Mouse (Mus musculus): Measurements from ENCODE around the gene Lix1l.
"Not testable (repeated sequence)": the region's sequence is repeated elsewhere in the genome, so short reads cannot be mapped to it uniquely, and the experiment has no call there.

Gene Lix1l

GRCm38 (mm10) chr3:96629729-96630600 is 29.0 kb downstream of the Lix1l start, which contains the start of gene Rbm8a:
Rbm8a (plus strand) TSS chr3:96629933.
- DNase-seq (ENCODE audit: low spot score in 2 of 2) = peak; percentile 85 to 93

- DNase-seq (ENCODE audit: low spot score in 2 of 2) = no peak
Observed at GRCm38 (mm10) chr3:96632058-96632457, 31.1 kb downstream of the Lix1l start.

- no peak for DNase-seq (ENCODE audit: low spot score in 2 of 2)
Observed at GRCm38 (mm10) chr3:96634015-96634414, 33.1 kb downstream of the Lix1l start.

- DNase-seq (ENCODE audit: low spot score in 2 of 2) = peak; percentile 58 to 73
Observed at GRCm38 (mm10) chr3:96634928-96635879, 34.3 kb downstream of the Lix1l start, which contains the start of the genes Pex11b and Gm42957. Pex11b (plus strand) TSS chr3:96635376. Gm42957 (plus strand) TSS chr3:96635474.

GRCm38 (mm10) chr3:96635906-96636305 is 35.0 kb downstream of the Lix1l start:
- no peak for DNase-seq (ENCODE audit: low spot score in 2 of 2)

- no peak for DNase-seq (ENCODE audit: low spot score in 2 of 2)
Observed at GRCm38 (mm10) chr3:96636448-96636847, 35.5 kb downstream of the Lix1l start.

GRCm38 (mm10) chr3:96639219-96639618 is 38.3 kb downstream of the Lix1l start:
- peak; percentile 46 to 61 for DNase-seq (ENCODE audit: low spot score in 2 of 2)

- no peak for DNase-seq (ENCODE audit: low spot score in 2 of 2)
Observed at GRCm38 (mm10) chr3:96645018-96645649, 44.2 kb downstream of the Lix1l start, which contains the start of gene Itga10. Itga10 (plus strand) TSS chr3:96645584.

- DNase-seq (ENCODE audit: low spot score in 2 of 2) = no peak
Observed at GRCm38 (mm10) chr3:96647365-96647764, 46.4 kb downstream of the Lix1l start.

- DNase-seq (ENCODE audit: low spot score in 2 of 2) = no peak
Observed at GRCm38 (mm10) chr3:96660901-96661300, 60.0 kb downstream of the Lix1l start.

GRCm38 (mm10) chr3:96662731-96663316 is 61.9 kb downstream of the Lix1l start:
- DNase-seq (ENCODE audit: low spot score in 2 of 2) = no peak

- peak; percentile 17 to 49 for DNase-seq (ENCODE audit: low spot score in 2 of 2)
Observed at GRCm38 (mm10) chr3:96663432-96664239, 62.7 kb downstream of the Lix1l start.

GRCm38 (mm10) chr3:96665732-96666363 is 64.9 kb downstream of the Lix1l start:
- not testable (repeated sequence) for DNase-seq (ENCODE audit: low spot score in 2 of 2)

- no peak for DNase-seq (ENCODE audit: low spot score in 2 of 2)
Observed at GRCm38 (mm10) chr3:96666916-96667315, 66.0 kb downstream of the Lix1l start.

GRCm38 (mm10) chr3:96667316-96667715 is 66.4 kb downstream of the Lix1l start:
- DNase-seq (ENCODE audit: low spot score in 2 of 2) = no peak

- DNase-seq (ENCODE audit: low spot score in 2 of 2) = no peak
Observed at GRCm38 (mm10) chr3:96668424-96669067, 67.6 kb downstream of the Lix1l start.

- peak; percentile 32 to 64 for DNase-seq (ENCODE audit: low spot score in 2 of 2)
Observed at GRCm38 (mm10) chr3:96669727-96670468, 68.9 kb downstream of the Lix1l start, which contains the start of gene Ankrd35. Ankrd35 (plus strand) TSS chr3:96670131.

- no peak for DNase-seq (ENCODE audit: low spot score in 2 of 2)
Observed at GRCm38 (mm10) chr3:96671519-96671918, 70.6 kb downstream of the Lix1l start.
